Mouse (Mus musculus): ENCODE results near the gene Hsh2d. TPM values are rescaled to one million over a fixed set of nuclear protein-coding genes. Genes with fewer than 3 reads are reported as not detected.

Hsh2d gene
- polyA plus RNA-seq, 1 experiment: 0.05 TPM

DNA sequence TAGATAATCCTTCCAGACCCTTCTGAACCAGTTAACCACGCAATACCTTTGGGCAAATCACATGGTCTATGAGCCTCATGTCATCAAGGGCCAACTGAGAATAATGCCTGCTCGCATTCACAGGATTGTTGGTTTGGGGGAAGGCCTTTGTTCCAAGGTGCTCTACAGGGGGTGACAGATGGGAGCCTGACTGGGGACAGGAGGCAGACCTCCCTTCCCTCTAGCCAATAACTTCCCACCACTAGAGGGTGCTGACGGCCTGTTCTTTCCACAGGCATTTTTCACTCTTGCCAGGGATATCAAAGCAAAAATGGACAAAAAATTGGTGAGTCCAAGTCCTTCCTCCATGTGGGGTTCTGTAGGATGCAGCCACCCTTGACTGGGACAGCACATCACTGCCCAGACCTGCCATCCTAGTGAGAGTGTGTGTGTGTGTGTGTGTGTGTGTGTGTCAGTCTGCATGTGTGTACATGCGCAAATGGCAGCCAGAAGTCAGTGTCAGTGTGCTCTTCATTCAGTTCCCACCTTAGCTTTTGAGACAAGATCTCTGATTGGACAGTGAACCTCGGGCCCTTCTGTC lies 12.0 kb upstream of the Hsh2d start:
- no peaks in the 10 kb centered on the region for H3K4me1 ChIP-seq (ENCODE audit: control insufficient read depth)
- peaks cover 96% of the 10 kb centered on the region for H3K36me3 ChIP-seq (ENCODE audit: control insufficient read depth)
- H3K9me3 ChIP-seq (ENCODE audit: control insufficient read depth, low read length): no peaks in the 10 kb centered on the region
- TF ChIP-seq TAL1 (IDR thresholded peaks at IDR 0.05; ENCODE audit: low read length) (no peak), GATA1 (IDR thresholded peaks at IDR 0.05; ENCODE audit: low read length) (no peak)
- no peaks in the 10 kb centered on the region for H3K27me3 ChIP-seq (ENCODE audit: control insufficient read depth)
- H3K4me3 ChIP-seq (replicated peaks): no peak overlapping the region

DNA sequence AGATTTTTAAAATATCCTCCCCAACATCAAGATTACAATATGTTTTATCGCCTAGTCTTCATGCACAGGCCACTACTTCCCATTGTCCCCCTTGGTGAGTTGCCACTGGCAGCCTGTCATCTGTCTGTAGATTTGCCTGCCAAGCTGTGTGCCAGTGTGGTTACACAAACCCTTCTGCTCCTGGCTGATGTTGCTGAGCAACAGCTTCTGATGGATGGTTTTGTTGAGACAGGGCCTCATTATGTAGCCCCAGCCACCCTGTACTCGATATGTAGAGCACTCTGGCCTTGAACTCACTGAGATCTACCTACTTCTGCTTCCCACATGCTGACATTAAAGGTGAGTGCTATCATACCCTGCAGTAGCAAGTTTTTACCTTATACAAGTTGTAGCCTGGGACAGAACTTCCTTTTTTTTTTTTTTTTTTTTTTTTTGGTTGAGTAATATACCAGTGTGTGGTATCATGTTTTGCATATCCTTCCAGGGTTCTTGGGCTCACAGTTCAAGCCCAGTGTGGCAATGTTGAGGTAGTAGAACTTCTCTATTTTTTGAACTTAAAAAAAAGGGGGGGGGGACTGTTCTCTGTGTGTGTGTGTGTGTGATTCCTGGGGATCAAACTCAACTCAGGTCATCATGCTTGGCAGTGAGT lies 5.8 kb upstream of the Hsh2d start:
- Histone ChIP-seq H3K4me3 (replicated peaks) (no peak overlapping the region), H3K27me3 (ENCODE audit: control insufficient read depth) (no peaks in the 10 kb centered on the region), H3K36me3 (ENCODE audit: control insufficient read depth) (peaks cover 33% of the 10 kb centered on the region), H3K4me1 (ENCODE audit: control insufficient read depth) (no peaks in the 10 kb centered on the region), H3K9me3 (ENCODE audit: control insufficient read depth, low read length) (no peaks in the 10 kb centered on the region)
- TF ChIP-seq GATA1 (IDR thresholded peaks at IDR 0.05; ENCODE audit: low read length) (no peak), TAL1 (IDR thresholded peaks at IDR 0.05; ENCODE audit: low read length) (no peak; the same call in 2 of the 3 replicates)

DNA sequence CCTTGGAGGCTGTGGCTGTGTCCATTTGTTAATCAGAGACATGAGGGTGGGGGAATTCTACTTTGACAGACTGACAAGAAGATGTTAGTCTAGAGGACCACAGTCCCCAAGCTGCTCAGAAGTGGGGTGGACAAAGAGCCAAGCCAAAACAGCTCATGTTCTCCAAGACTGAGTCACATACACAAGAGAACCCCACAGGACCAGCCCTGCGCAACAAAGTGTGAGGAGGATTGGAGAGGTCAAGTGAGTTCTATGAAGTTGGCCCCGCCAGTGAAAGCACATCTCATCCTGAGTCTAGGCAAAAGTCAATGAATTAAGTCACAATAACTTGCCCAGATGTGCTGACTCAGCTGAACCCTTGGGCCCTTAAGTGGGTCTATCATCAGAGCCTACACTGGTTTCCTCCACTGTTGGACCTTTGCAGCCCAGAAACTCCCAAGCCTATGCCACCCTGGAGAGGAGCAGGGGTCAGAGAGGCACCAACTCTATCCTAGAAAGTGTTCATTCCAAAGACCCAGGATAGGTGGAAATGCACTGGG lies 1.6 kb upstream of the Hsh2d start:
- TF ChIP-seq GATA1 (IDR thresholded peaks at IDR 0.05; ENCODE audit: low read length) (no peak), TAL1 (IDR thresholded peaks at IDR 0.05; ENCODE audit: low read length) (no peak)
- Histone ChIP-seq H3K9me3 (ENCODE audit: control insufficient read depth, low read length) (no peaks in the 10 kb centered on the region), H3K27me3 (ENCODE audit: control insufficient read depth) (no peaks in the 10 kb centered on the region), H3K4me3 (replicated peaks) (no peak overlapping the region), H3K4me1 (ENCODE audit: control insufficient read depth) (no peaks in the 10 kb centered on the region), H3K36me3 (ENCODE audit: control insufficient read depth) (no peaks in the 10 kb centered on the region)

DNA sequence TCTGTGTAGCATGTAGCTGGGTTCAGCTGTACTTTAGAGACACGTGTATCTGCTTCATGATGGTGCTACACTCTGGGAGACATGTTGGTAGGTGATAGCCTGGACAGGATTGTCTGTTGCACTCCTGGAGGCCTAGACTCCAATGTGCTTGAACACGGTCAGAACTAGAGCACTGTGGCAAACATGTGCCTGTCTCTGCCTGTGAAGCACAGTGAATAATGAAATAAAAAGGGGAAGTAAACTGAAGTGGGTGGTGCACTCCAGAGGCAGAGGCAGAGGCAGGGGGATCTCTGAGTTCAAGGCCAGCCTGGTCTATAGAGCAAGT lies 739 bp downstream of the Hsh2d start:
- Histone ChIP-seq H3K36me3 (ENCODE audit: control insufficient read depth) (no peaks in the 10 kb centered on the region), H3K9me3 (ENCODE audit: control insufficient read depth, low read length) (no peaks in the 10 kb centered on the region), H3K4me1 (ENCODE audit: control insufficient read depth) (no peaks in the 10 kb centered on the region), H3K4me3 (replicated peaks) (no peak overlapping the region), H3K27me3 (ENCODE audit: control insufficient read depth) (no peaks in the 10 kb centered on the region)
- TF ChIP-seq TAL1 (IDR thresholded peaks at IDR 0.05; ENCODE audit: low read length) (no peak), GATA1 (IDR thresholded peaks at IDR 0.05; ENCODE audit: low read length) (no peak)

DNA sequence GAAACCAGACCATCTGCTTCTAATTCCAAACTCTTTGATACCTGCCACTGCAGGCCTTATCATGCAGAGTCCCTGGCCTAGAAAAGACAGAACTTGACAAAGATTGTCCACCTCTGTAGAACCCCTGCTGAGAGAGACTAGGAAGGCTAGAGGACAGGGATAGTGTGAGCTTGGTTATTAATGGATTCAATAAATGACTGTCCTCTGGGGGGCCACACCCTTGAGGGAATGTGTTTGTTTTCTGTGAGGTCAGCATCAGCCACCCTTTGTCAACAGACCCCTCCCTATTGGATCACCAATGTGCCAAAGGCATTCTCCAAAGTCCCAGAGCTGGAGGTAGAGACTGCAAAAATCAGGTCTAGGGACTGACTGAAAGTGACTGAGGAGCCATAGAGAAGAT lies 2.6 kb downstream of the Hsh2d start:
- Histone ChIP-seq H3K27me3 (ENCODE audit: control insufficient read depth) (no peaks in the 10 kb centered on the region), H3K36me3 (ENCODE audit: control insufficient read depth) (no peaks in the 10 kb centered on the region), H3K9me3 (ENCODE audit: control insufficient read depth, low read length) (no peaks in the 10 kb centered on the region), H3K4me3 (replicated peaks) (no peak overlapping the region), H3K4me1 (ENCODE audit: control insufficient read depth) (no peaks in the 10 kb centered on the region)
- TF ChIP-seq GATA1 (IDR thresholded peaks at IDR 0.05; ENCODE audit: low read length) (no peak), TAL1 (IDR thresholded peaks at IDR 0.05; ENCODE audit: low read length) (no peak)

DNA sequence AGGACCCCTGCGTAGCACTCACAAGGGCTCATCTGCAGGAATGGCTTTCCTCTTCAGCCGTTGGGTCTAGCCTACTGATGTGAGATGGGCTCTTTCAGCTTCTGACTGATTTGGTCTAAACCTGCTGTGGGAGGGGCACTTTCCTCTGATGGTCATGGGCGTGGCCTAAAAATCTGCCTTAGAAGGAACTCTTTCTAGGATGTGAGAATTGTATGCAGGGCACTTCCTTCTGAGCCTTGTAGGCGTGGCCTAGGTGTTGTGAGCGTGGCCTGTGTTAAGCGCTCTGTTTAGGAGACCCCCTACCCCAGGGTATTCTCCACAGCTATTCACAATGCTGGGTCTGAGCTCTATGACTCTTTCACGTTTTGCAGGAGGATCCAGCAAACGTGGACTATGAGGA lies 8.6 kb downstream of the Hsh2d start:
- H3K27me3 ChIP-seq (ENCODE audit: control insufficient read depth): no peaks in the 10 kb centered on the region
- peaks cover 4% of the 10 kb centered on the region for H3K9me3 ChIP-seq (ENCODE audit: control insufficient read depth, low read length)
- no peak for TF ChIP-seq GATA1 (IDR thresholded peaks at IDR 0.05; ENCODE audit: low read length)
- TF ChIP-seq TAL1 (IDR thresholded peaks at IDR 0.05; ENCODE audit: low read length): no peak
- H3K36me3 ChIP-seq (ENCODE audit: control insufficient read depth): no peaks in the 10 kb centered on the region
- no peak overlapping the region for H3K4me3 ChIP-seq (replicated peaks)
- peaks cover 2% of the 10 kb centered on the region; the same call in 1 of the 2 replicates for H3K4me1 ChIP-seq (ENCODE audit: control insufficient read depth)

DNA sequence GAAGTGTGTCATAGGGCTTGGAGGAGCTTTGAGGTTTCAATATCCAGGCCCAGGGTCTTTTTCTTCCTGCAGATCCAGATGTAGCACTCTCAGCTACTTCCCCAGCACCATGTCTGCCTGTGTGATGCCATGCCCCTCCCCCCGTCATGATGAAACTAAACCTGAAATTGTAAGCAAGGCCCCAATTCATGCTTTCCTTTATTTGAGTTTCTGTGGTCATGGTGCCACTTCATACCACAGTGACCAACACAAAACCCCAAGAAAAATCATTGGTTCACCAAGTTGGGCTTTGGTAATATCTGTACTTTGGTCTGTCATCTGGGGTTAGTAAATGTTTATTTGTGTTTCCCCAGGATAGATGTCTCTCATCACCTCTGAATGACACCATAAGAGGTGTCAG lies 19.1 kb downstream of the Hsh2d start:
- H3K36me3 ChIP-seq (ENCODE audit: control insufficient read depth): no peaks in the 10 kb centered on the region
- H3K4me1 ChIP-seq (ENCODE audit: control insufficient read depth): no peaks in the 10 kb centered on the region; the same call in 1 of the 2 replicates
- H3K27me3 ChIP-seq (ENCODE audit: control insufficient read depth): peaks cover 9% of the 10 kb centered on the region
- no peak for TF ChIP-seq GATA1 (IDR thresholded peaks at IDR 0.05; ENCODE audit: low read length)
- TF ChIP-seq TAL1 (IDR thresholded peaks at IDR 0.05; ENCODE audit: low read length): no peak
- H3K9me3 ChIP-seq (ENCODE audit: control insufficient read depth, low read length): no peaks in the 10 kb centered on the region
- no peak overlapping the region for H3K4me3 ChIP-seq (replicated peaks)

DNA sequence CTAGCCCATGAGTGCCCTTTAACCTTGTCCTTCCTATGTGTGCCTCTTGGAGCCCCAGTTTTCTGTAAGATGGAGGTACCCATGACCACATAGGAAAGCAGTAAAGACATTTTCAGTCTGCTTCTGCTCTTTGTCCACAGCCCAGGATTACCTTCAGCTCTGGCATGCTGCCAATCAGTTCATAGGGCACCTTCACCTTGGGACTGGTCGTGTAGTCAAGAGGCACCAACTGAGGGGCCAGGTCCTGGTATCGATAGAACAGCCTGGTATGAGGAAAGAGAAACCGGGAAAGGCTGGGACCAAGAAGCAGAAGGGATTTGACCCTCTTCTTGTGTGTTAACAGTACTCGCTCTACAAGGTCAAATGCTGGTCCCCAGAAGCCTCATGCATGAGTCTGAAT lies 20.8 kb downstream of the Hsh2d start:
- Histone ChIP-seq H3K27me3 (ENCODE audit: control insufficient read depth) (peaks cover 16% of the 10 kb centered on the region), H3K9me3 (ENCODE audit: control insufficient read depth, low read length) (no peaks in the 10 kb centered on the region), H3K36me3 (ENCODE audit: control insufficient read depth) (no peaks in the 10 kb centered on the region), H3K4me1 (ENCODE audit: control insufficient read depth) (no peaks in the 10 kb centered on the region; the same call in 1 of the 2 replicates), H3K4me3 (replicated peaks) (no peak overlapping the region)
- TF ChIP-seq TAL1 (IDR thresholded peaks at IDR 0.05; ENCODE audit: low read length) (no peak), GATA1 (IDR thresholded peaks at IDR 0.05; ENCODE audit: low read length) (no peak)

DNA sequence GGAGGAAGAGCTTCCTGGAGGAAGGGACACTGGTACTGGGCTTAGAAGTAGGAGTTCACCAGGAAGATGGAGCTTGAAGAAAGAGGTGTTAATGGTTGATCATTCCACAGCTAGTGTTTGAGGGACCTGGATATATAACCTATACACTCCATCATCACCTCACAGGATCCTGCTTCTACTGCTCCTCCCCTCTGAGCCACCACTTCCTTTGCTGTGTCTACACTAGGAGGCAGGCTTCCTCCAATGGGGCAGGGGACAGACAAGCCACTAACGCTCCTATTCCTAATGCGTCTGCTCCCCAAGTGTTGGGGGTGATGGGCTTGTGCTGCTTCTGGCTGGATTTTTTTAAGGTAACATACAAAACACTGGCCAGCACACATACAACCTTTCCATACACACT lies 21.3 kb downstream of the Hsh2d start:
- Histone ChIP-seq H3K27me3 (ENCODE audit: control insufficient read depth) (peaks cover 18% of the 10 kb centered on the region), H3K4me3 (replicated peaks) (no peak overlapping the region), H3K4me1 (ENCODE audit: control insufficient read depth) (no peaks in the 10 kb centered on the region; the same call in 1 of the 2 replicates), H3K9me3 (ENCODE audit: control insufficient read depth, low read length) (no peaks in the 10 kb centered on the region), H3K36me3 (ENCODE audit: control insufficient read depth) (no peaks in the 10 kb centered on the region)
- TF ChIP-seq GATA1 (IDR thresholded peaks at IDR 0.05; ENCODE audit: low read length): no peak
- TF ChIP-seq TAL1 (IDR thresholded peaks at IDR 0.05; ENCODE audit: low read length): no peak

Data from erythroblast, embryonic 14.5 days (primary cell).